Mouse (Mus musculus) urinary bladder, postnatal 4 days (tissue): ENCODE measurements at regions not wholly inside any gene's neighbourhood (a gene's known extent, or its start where the extent isn't known, plus 50 kb on each side); places are given as distances from the start of the nearest gene placed in this dataset.
"Not testable (repeated sequence)": the region's sequence is repeated elsewhere in the genome, so short reads cannot be mapped to it uniquely, and the experiment has no call there.

Source experiments
- DNase-seq, 2 experiments: peaks; one replicate each; pipeline ENCODE4 v3.0.0; 2021 to 2022; ENCODE audit warnings: low spot score in 2 of 2

DNA sequence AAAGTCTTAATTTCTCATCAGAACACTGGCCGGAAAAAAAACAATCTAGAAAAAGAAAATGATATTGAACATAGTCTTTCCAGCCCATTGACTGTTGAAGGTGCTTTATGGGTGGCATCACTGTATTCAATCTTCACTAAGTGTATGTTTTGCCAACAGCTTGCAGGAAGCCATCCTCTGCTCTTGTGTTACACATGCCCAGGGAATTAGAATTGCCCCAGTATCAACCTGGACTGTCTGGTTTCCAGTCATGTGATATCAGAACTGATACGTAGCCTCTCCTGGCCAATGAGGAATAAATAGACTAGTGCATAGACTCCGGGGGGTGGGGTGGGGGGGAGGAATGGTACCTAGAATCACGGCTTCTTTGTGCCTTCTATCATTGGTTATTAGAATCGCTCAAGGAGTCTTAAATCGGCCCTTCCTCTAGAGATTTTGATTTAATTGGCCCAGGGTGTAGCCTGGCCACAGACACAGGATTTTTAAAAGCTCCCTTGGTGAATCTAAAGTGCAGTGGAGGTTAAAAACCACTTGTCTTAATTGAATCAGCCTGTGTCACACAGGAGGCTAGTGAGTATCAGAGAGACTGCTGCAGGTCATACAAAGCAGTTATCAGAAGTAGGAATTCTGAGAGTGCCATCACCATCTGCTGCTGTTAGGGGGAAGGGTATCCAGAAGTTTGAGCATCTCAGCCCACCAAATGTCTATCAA is 218.0 kb upstream of the Klf3 start:
- no peak for DNase-seq

GRCm38 (mm10) chr5:64586316-64586715 is 216.9 kb upstream of the Klf3 start:
- DNase-seq, result no peak

DNA sequence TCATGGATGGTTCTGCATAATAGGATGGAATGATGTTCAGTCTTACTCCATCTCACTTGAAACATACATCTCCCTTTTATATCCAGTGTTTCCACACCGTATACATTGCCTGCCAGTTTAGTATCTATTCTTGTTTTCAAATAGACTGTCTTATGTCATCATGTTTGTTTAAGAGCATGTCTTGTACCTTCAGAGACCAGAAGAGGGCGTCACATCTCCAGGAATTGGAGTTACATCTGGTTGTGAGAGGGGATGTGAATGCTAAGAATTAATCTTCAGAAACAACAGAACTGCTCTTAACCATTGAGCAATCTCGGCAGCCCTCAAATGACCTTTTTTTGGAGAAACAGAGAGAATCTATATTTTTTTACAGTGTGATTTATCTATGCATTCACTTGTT is 216.3 kb upstream of the Klf3 start:
- DNase-seq, result no peak

DNA sequence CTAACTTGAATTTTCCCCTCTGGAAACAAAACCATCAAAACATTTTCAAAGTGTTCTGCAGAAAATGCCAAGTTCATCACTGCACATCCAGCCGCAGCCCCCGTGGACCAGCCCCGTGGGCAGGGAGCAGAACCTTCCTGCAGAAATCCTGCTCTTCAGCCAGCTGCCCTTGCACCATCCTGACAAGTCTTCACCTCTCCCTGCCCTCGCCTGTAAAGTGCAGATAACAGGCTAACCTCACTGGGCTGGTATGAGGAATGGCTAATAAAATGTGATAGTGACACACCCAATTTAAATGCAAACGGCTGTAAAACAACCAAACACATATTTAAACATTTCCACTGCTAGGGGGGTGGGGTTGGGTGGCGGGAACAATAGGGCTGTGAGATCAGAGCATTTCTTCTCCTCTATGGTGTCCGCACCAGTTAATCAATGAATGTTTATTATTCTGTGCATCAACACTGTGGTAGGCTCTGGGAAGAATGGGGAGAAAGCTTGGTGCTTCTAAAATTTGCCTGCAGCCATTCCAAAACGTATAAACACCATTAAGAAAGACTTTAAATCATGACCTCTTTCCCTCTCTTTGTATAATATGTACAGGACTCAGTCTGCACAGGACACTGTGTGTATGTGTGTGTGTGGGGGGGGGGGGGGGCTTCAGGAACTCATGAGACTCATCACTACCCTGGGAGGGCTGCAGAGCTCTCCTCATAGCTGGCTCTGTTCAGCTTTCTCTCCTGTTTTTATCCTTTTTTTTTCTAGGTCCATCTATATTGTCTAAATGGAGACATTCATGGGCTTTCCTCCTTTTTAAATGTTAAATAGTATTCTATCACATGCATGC is 215.1 kb upstream of the Klf3 start:
- DNase-seq, result peak in 1 of 2 experiments; percentile 53

DNA sequence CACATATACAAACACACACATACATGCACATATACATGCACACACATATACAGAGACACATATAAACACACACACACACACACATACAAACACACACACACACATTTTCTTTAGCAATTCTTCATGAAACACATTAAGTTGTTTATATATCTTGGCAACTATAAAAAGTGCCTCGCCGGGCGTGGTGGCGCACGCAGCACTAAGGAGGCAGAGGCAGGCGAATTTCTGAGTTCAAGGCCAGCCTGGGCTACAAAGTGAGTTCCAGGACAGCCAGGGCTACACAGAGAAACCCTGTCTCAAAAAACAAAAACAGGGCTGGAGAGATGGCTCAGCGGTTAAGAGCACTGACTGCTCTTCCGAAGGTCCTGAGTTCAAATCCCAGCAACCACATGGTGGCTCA is 214.4 kb upstream of the Klf3 start:
- not testable (repeated sequence) for DNase-seq

DNA sequence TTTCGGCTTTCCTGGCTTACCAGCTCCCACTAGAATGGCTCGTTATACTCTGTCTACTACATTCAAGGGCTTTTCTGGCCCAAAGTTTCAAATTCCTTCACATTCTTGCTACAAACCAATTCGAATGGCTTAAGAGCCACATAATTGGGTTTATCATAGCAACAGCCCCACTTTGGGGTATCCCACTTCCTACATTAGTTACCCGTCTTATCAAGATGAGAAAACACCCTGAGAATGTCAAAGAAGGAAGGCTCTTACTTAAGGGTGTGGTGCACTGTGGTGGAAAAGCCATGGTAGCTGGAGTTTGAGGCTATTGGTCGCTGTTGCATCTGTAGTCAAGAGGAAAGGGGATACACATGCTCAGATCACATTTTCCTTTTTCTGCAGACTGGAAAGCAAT is 213.2 kb upstream of the Klf3 start:
- DNase-seq, result no peak

GRCm38 (mm10) chr5:64590747-64591146 is 212.4 kb upstream of the Klf3 start:
- no peak for DNase-seq

- DNase-seq, result no peak
Measured at GRCm38 (mm10) chr5:64591792-64592191, 211.4 kb upstream of the Klf3 start.

GRCm38 (mm10) chr5:64595220-64595619 is 208.0 kb upstream of the Klf3 start:
- DNase-seq, result no peak

DNA sequence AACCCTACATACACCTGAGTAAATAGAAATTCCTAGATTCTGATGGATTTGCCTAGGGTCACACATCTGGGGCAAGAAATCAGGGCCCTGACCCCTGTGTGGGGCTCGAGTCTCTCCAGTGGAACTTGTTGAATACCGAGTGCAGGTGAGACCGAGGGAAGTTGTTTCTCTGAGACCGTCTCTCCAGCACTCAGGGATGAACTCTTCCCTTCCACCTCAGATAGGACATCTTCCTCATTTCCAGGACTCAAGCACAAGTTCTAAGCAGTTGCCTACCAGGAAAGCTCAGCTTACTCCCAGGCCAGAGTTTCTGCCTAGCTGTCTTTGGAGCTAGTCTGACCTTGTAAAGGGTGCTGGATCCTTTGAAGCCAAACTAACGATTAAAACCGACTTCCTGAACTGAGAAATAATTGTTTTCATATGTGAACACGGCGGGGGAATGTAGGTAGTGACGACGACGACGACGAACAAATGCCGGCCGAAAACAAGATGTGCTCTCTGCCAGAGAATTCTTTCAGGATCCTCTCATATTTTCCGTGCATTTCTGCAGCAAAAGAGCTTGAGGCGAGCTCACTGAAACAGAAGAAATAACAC is 207.3 kb upstream of the Klf3 start:
- no peak for DNase-seq

GRCm38 (mm10) chr5:64597021-64597420 is 206.2 kb upstream of the Klf3 start:
- DNase-seq, result no peak

DNA sequence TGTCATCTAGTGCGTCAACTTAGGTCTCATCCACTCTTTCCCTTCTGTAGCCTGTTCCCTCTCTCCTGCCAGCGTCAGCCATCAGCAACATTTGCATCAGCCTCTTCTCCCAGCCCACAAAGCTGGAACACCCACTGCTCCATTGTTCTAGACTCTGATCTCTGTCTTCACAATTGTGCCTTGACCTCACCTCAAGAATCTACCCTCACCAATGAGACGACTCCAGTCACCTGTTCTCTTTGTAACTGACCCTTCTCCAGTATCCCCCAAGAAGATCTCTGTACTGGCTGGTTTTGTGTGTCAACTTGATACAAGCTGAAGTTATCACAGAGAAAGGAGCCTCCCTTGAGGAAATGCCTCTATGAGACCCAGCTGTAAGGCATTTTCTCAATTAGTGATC is 205.7 kb upstream of the Klf3 start:
- no peak for DNase-seq

- no peak for DNase-seq
Measured at GRCm38 (mm10) chr5:64598606-64599005, 204.6 kb upstream of the Klf3 start.

GRCm38 (mm10) chr5:64599015-64599414 is 204.2 kb upstream of the Klf3 start:
- DNase-seq, result no peak

DNA sequence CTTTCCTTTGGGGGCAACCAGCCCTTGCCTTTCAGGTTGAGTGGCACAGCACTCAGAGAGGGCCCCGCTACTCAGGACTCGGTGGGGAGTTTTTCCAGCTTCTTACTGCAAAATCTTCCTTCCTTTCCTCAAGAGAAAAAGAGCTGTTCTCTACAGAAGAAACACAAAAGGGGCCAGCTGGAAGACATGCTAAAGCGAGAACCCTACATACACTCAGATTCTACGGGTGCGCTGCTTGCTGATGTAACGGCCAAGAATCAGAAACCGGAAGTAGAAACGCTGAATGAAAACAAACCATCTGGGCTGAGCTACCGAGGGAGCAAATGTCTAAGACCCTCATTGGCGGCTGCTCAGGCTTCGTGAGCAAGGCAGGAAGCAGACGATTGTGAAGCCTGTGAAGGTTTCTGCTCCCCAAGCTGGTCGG is 203.3 kb upstream of the Klf3 start:
- DNase-seq, result no peak

DNA sequence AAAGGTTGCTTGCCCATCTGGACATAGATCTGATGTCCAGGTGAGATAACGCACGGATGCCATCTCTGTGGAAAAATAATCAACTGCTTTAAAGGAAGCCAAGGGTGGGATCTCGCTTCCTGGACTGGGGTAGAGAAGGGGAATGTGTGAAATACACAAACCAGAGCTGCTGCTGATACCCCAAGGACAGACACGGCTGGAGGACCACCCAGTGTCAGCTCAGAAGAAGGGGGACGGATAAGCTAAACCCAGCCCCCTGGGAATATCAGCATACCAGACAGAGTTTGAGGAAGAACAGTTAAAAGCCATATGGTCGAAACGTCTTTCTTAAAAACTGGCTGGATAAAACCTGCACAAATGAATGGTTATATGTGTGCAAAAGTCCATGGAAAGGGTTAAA is 202.8 kb upstream of the Klf3 start:
- no peak for DNase-seq

- no peak for DNase-seq
Measured at GRCm38 (mm10) chr5:64600811-64601210, 202.4 kb upstream of the Klf3 start.

GRCm38 (mm10) chr5:64601285-64601684 is 201.9 kb upstream of the Klf3 start:
- DNase-seq, result no peak

DNA sequence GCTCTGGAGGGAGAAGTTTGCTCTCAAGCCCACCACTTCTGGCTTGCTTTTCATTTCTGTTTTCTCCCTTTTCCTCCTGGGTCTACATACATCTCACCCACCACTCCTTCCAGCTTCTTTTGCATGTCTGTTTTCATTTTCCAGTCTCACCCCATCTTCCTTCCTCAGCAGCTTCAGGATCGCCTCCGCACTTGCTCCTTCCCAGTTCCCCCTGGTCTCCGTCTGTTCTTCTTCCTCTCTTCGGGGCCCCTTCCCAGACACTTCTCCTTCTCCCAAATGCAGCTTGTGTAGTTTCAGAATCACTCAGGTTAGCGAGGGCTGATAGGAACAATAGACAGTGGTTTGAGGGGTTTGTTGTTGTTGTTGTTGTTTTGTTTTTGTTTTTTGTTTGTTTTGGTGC is 201.4 kb upstream of the Klf3 start:
- DNase-seq, result no peak

DNA sequence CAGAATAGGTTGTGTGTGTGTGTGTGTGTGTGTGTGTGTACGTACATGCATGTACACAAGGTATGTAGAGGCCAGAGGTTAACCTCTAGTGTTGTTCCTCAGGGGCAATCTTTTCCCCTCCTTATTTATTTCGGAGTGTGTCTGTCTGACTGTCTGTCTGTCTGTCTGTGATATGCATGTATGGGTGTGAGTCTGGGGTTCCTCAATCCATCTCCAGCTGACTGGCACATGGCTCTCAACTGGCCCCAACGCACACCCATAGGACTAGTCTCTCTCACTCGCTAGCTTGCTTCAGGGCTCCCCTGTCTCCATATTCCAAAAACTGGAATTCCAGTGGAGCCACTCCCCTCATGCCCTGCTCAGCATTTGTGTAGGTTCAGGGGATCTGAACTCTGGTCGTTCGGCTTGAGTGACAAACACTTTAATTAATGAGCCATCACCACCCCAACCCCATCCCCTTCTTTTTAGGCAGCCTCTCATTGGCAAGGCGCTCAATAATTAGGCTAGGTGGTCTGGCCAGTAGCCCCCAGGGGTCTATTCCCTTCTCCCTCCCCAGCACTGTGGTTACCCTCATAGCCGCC is 200.7 kb upstream of the Klf3 start:
- DNase-seq, result no peak

DNA sequence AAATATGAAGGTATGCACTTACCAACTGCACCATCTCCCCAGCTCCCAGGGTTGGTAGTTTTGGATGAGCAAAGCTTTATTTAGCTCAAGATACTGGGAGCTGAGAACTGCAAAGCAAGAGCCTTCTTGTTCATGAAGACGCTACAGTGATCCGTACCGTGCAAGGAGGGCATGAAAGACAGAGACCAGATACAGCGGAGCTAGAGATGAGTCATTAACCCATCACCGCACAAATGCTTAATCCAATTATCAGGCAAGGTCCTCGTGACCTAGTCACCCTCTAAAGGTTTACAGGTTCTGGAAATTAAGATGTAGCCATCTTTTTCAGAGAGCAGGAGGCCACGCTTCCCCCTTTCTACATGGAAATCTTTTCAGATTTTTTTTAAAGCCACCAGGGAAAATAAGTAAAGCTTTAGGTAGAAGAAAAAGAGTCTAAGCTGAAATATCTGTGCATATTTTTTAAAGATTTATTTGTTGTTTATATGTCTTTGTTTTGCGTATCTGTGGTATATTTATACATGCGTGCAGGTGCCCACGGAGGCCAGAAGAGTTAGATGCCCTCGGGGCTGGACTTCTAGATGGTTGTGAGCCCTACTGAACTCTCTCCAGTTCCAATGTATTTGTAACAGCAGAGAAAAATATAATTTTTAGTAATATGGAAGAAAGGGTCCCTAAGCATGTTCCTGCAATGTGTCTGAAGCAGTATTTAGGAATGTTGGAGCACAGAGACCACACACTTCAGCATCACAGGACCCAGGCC is 200.0 kb upstream of the Klf3 start:
- no peak for DNase-seq

- DNase-seq, result no peak
Measured at GRCm38 (mm10) chr5:64605171-64605570, 198.0 kb upstream of the Klf3 start.
